Mouse (Mus musculus): Measurements from ENCODE around the gene Rab40c. TPM values are rescaled to one million over a fixed set of nuclear protein-coding genes. Genes with fewer than 3 reads are reported as not detected.

Rab40c gene
- polyA plus RNA-seq, 1 experiment from 2014 or later, result 25.1 TPM

- Histone ChIP-seq H3K4me2 (ENCODE audit: low read depth, low read length) (no peak overlapping the region), H3K9ac (replicated peaks; ENCODE audit: low read depth, low read length) (no peak overlapping the region), H3K36me3 (ENCODE audit: control insufficient read depth, insufficient read depth, low read length) (no peaks in the 10 kb centered on the region), H3K9me3 (ENCODE audit: control insufficient read depth, low read length) (no peaks in the 10 kb centered on the region), H3K4me1 (ENCODE audit: control insufficient read depth, insufficient read depth, low read length) (peaks cover 16% of the 10 kb centered on the region), H3K4me3 (ENCODE audit: low read depth, low read length) (no peak overlapping the region), H3K27me3 (ENCODE audit: control insufficient read depth, insufficient read depth, low read length) (no peaks in the 10 kb centered on the region), H3K27ac (ENCODE audit: low read depth, low read length) (no peak overlapping the region)
- WGBS, result 86% methylated on average over 4 of the region's 4 CpGs
- no peak for ATAC-seq (ENCODE audit: low read depth)
Measured at GRCm38 (mm10) chr17:25914295-25914694, 5.2 kb downstream of the Rab40c start.

- Histone ChIP-seq H3K4me1 (ENCODE audit: control insufficient read depth, insufficient read depth, low read length) (peaks cover 15% of the 10 kb centered on the region), H3K36me3 (ENCODE audit: control insufficient read depth, insufficient read depth, low read length) (no peaks in the 10 kb centered on the region), H3K9me3 (ENCODE audit: control insufficient read depth, low read length) (no peaks in the 10 kb centered on the region), H3K27me3 (ENCODE audit: control insufficient read depth, insufficient read depth, low read length) (no peaks in the 10 kb centered on the region), H3K27ac (ENCODE audit: low read depth, low read length) (no peak overlapping the region), H3K4me3 (ENCODE audit: low read depth, low read length) (no peak overlapping the region), H3K4me2 (ENCODE audit: low read depth, low read length) (no peak overlapping the region), H3K9ac (replicated peaks; ENCODE audit: low read depth, low read length) (no peak overlapping the region)
- ATAC-seq (ENCODE audit: low read depth), result no peak
- 74% methylated on average over 1 of the region's 1 CpGs for WGBS
Measured at GRCm38 (mm10) chr17:25913877-25914275, 5.7 kb downstream of the Rab40c start.

- peaks cover 10% of the 10 kb centered on the region for H3K4me1 ChIP-seq (ENCODE audit: control insufficient read depth, insufficient read depth, low read length)
- WGBS, result 91% methylated on average over 14 of the region's 14 CpGs
- ATAC-seq (ENCODE audit: low read depth), result no peak
- no peak overlapping the region for H3K27ac ChIP-seq (ENCODE audit: low read depth, low read length)
- H3K36me3 ChIP-seq (ENCODE audit: control insufficient read depth, insufficient read depth, low read length), result no peaks in the 10 kb centered on the region
- H3K27me3 ChIP-seq (ENCODE audit: control insufficient read depth, insufficient read depth, low read length), result no peaks in the 10 kb centered on the region
- no peak overlapping the region for H3K9ac ChIP-seq (replicated peaks; ENCODE audit: low read depth, low read length)
- no peaks in the 10 kb centered on the region for H3K9me3 ChIP-seq (ENCODE audit: control insufficient read depth, low read length)
- no peak overlapping the region for H3K4me2 ChIP-seq (ENCODE audit: low read depth, low read length)
- no peak overlapping the region for H3K4me3 ChIP-seq (ENCODE audit: low read depth, low read length)
Measured at GRCm38 (mm10) chr17:25913186-25913876, 6.2 kb downstream of the Rab40c start.

GRCm38 (mm10) chr17:25911816-25912215 is 7.7 kb downstream of the Rab40c start:
- H3K27me3 ChIP-seq (ENCODE audit: control insufficient read depth, insufficient read depth, low read length), result no peaks in the 10 kb centered on the region
- WGBS, result 92% methylated on average over 4 of the region's 4 CpGs
- no peaks in the 10 kb centered on the region for H3K36me3 ChIP-seq (ENCODE audit: control insufficient read depth, insufficient read depth, low read length)
- H3K4me3 ChIP-seq (ENCODE audit: low read depth, low read length), result no peak overlapping the region
- no peak for ATAC-seq (ENCODE audit: low read depth)
- no peaks in the 10 kb centered on the region for H3K9me3 ChIP-seq (ENCODE audit: control insufficient read depth, low read length)
- no peak overlapping the region for H3K27ac ChIP-seq (ENCODE audit: low read depth, low read length)
- H3K9ac ChIP-seq (replicated peaks; ENCODE audit: low read depth, low read length), result no peak overlapping the region
- H3K4me2 ChIP-seq (ENCODE audit: low read depth, low read length), result no peak overlapping the region
- H3K4me1 ChIP-seq (ENCODE audit: control insufficient read depth, insufficient read depth, low read length), result no peaks in the 10 kb centered on the region

GRCm38 (mm10) chr17:25907640-25908039 is 11.9 kb downstream of the Rab40c start:
- no peaks in the 10 kb centered on the region for H3K36me3 ChIP-seq (ENCODE audit: control insufficient read depth, insufficient read depth, low read length)
- WGBS, result 86% methylated on average over 2 of the region's 2 CpGs

GRCm38 (mm10) chr17:25903061-25903460 is 16.5 kb downstream of the Rab40c start:
- H3K9me3 ChIP-seq (ENCODE audit: control insufficient read depth, low read length), result no peaks in the 10 kb centered on the region
- H3K9ac ChIP-seq (replicated peaks; ENCODE audit: low read depth, low read length), result no peak overlapping the region
- no peak overlapping the region for H3K27ac ChIP-seq (ENCODE audit: low read depth, low read length)
- H3K4me1 ChIP-seq (ENCODE audit: control insufficient read depth, insufficient read depth, low read length), result no peaks in the 10 kb centered on the region
- no peaks in the 10 kb centered on the region for H3K27me3 ChIP-seq (ENCODE audit: control insufficient read depth, insufficient read depth, low read length)
- H3K4me3 ChIP-seq (ENCODE audit: low read depth, low read length), result no peak overlapping the region
- no peak overlapping the region for H3K4me2 ChIP-seq (ENCODE audit: low read depth, low read length)
- WGBS, result 88% methylated on average over 3 of the region's 3 CpGs
- no peak for ATAC-seq (ENCODE audit: low read depth)
- H3K36me3 ChIP-seq (ENCODE audit: control insufficient read depth, insufficient read depth, low read length), result no peaks in the 10 kb centered on the region

More at GRCm38 (mm10) chr17:25907640-25908039, 11.9 kb downstream of the Rab40c start:
- no peak overlapping the region for H3K4me3 ChIP-seq (ENCODE audit: low read depth, low read length)
- H3K27me3 ChIP-seq (ENCODE audit: control insufficient read depth, insufficient read depth, low read length), result no peaks in the 10 kb centered on the region
- ATAC-seq (ENCODE audit: low read depth), result no peak
- no peaks in the 10 kb centered on the region for H3K9me3 ChIP-seq (ENCODE audit: control insufficient read depth, low read length)
- no peak overlapping the region for H3K9ac ChIP-seq (replicated peaks; ENCODE audit: low read depth, low read length)
- H3K27ac ChIP-seq (ENCODE audit: low read depth, low read length), result no peak overlapping the region
- no peak overlapping the region for H3K4me2 ChIP-seq (ENCODE audit: low read depth, low read length)
- H3K4me1 ChIP-seq (ENCODE audit: control insufficient read depth, insufficient read depth, low read length), result no peaks in the 10 kb centered on the region

GRCm38 (mm10) chr17:25900193-25900592 is 19.3 kb downstream of the Rab40c start:
- no peaks in the 10 kb centered on the region for H3K27me3 ChIP-seq (ENCODE audit: control insufficient read depth, insufficient read depth, low read length)
- 92% methylated on average over 1 of the region's 1 CpGs for WGBS
- no peak for ATAC-seq (ENCODE audit: low read depth)
- H3K36me3 ChIP-seq (ENCODE audit: control insufficient read depth, insufficient read depth, low read length), result no peaks in the 10 kb centered on the region
- H3K4me1 ChIP-seq (ENCODE audit: control insufficient read depth, insufficient read depth, low read length), result no peaks in the 10 kb centered on the region
- H3K27ac ChIP-seq (ENCODE audit: low read depth, low read length), result no peak overlapping the region
- no peaks in the 10 kb centered on the region for H3K9me3 ChIP-seq (ENCODE audit: control insufficient read depth, low read length)
- no peak overlapping the region for H3K9ac ChIP-seq (replicated peaks; ENCODE audit: low read depth, low read length)
- H3K4me2 ChIP-seq (ENCODE audit: low read depth, low read length), result no peak overlapping the region
- no peak overlapping the region for H3K4me3 ChIP-seq (ENCODE audit: low read depth, low read length)

- no peak overlapping the region for H3K9ac ChIP-seq (replicated peaks; ENCODE audit: low read depth, low read length)
- 70% methylated on average over 12 of the region's 12 CpGs for WGBS
- H3K4me3 ChIP-seq (ENCODE audit: low read depth, low read length), result no peak overlapping the region
- no peaks in the 10 kb centered on the region for H3K9me3 ChIP-seq (ENCODE audit: control insufficient read depth, low read length)
- H3K36me3 ChIP-seq (ENCODE audit: control insufficient read depth, insufficient read depth, low read length), result no peaks in the 10 kb centered on the region
- ATAC-seq (ENCODE audit: low read depth), result no peak
- H3K27me3 ChIP-seq (ENCODE audit: control insufficient read depth, insufficient read depth, low read length), result no peaks in the 10 kb centered on the region
- no peak overlapping the region for H3K4me2 ChIP-seq (ENCODE audit: low read depth, low read length)
- H3K4me1 ChIP-seq (ENCODE audit: control insufficient read depth, insufficient read depth, low read length), result no peaks in the 10 kb centered on the region
- no peak overlapping the region for H3K27ac ChIP-seq (ENCODE audit: low read depth, low read length)
Measured at GRCm38 (mm10) chr17:25895891-25896290, 23.6 kb downstream of the Rab40c start.

GRCm38 (mm10) chr17:25895415-25895814 is 24.1 kb downstream of the Rab40c start:
- 51% methylated on average over 2 of the region's 2 CpGs for WGBS
- H3K27me3 ChIP-seq (ENCODE audit: control insufficient read depth, insufficient read depth, low read length), result no peaks in the 10 kb centered on the region
- no peak overlapping the region for H3K9ac ChIP-seq (replicated peaks; ENCODE audit: low read depth, low read length)
- H3K9me3 ChIP-seq (ENCODE audit: control insufficient read depth, low read length), result no peaks in the 10 kb centered on the region
- ATAC-seq (ENCODE audit: low read depth), result no peak
- no peaks in the 10 kb centered on the region for H3K4me1 ChIP-seq (ENCODE audit: control insufficient read depth, insufficient read depth, low read length)
- no peak overlapping the region for H3K4me3 ChIP-seq (ENCODE audit: low read depth, low read length)
- no peak overlapping the region for H3K27ac ChIP-seq (ENCODE audit: low read depth, low read length)
- no peaks in the 10 kb centered on the region for H3K36me3 ChIP-seq (ENCODE audit: control insufficient read depth, insufficient read depth, low read length)
- no peak overlapping the region for H3K4me2 ChIP-seq (ENCODE audit: low read depth, low read length)
